Mouse (Mus musculus) telencephalon, adult 2 months (tissue): ENCODE measurements at regions not wholly inside any gene's neighbourhood (a gene's known extent, or its start where the extent isn't known, plus 50 kb on each side); places are given as distances from the start of the nearest gene placed in this dataset.

Source experiments
- DNase-seq: peaks from one replicate; pipeline ENCODE4 v3.0.0-alpha.2; 2011; ENCODE audit warnings: low read depth, low spot score

- DNase-seq = no peak
Observed at GRCm38 (mm10) chr12:50122145-50122544, 526.8 kb downstream of the Prkd1 start.

GRCm38 (mm10) chr12:50122971-50123370 is 525.9 kb downstream of the Prkd1 start:
- no peak for DNase-seq

GRCm38 (mm10) chr12:50158143-50158542 is 490.8 kb downstream of the Prkd1 start:
- DNase-seq = no peak

- no peak for DNase-seq
Observed at GRCm38 (mm10) chr12:50187332-50187731, 461.6 kb downstream of the Prkd1 start.

- DNase-seq = no peak
Observed at GRCm38 (mm10) chr12:50190892-50191539, 457.9 kb downstream of the Prkd1 start.

GRCm38 (mm10) chr12:50191733-50192612 is 456.9 kb downstream of the Prkd1 start:
- DNase-seq = no peak

- no peak for DNase-seq
Observed at GRCm38 (mm10) chr12:50193501-50193900, 455.4 kb downstream of the Prkd1 start.

GRCm38 (mm10) chr12:50194714-50195113 is 454.2 kb downstream of the Prkd1 start:
- no peak for DNase-seq

- no peak for DNase-seq
Observed at GRCm38 (mm10) chr12:50196339-50196738, 452.6 kb downstream of the Prkd1 start.

- DNase-seq = no peak
Observed at GRCm38 (mm10) chr12:50241139-50241538, 407.8 kb downstream of the Prkd1 start.

- DNase-seq = peak; percentile 70
Observed at GRCm38 (mm10) chr12:50258901-50259300, 390.0 kb downstream of the Prkd1 start.

GRCm38 (mm10) chr12:50261072-50261471 is 387.8 kb downstream of the Prkd1 start:
- peak; percentile 33 for DNase-seq

- DNase-seq = no peak
Observed at GRCm38 (mm10) chr12:50273239-50273880, 375.5 kb downstream of the Prkd1 start.

- peak; percentile 43 for DNase-seq
Observed at GRCm38 (mm10) chr12:50281615-50282014, 367.3 kb downstream of the Prkd1 start.
